Mouse (Mus musculus) heart, adult 2 months (tissue): ENCODE measurements at regions not wholly inside any gene's neighbourhood (a gene's known extent, or its start where the extent isn't known, plus 50 kb on each side); places are given as distances from the start of the nearest gene placed in this dataset.

Experiments used
- CTCF ChIP-seq: fragments of 200-600 bp; IDR thresholded peaks from 2 replicates; pipeline ENCODE4 v1.8.1; 2022; ENCODE audit warnings: antibody characterized with exemption, mild to moderate bottlenecking, moderate library complexity
- POLR2A ChIP-seq: fragments of 200-500 bp; IDR thresholded peaks from 2 replicates; pipeline ENCODE4 v1.6.1; 2011; ENCODE audit warnings: mild to moderate bottlenecking, low read depth, low read length, control low read depth; ENCODE audit not compliant: insufficient read depth

- TF ChIP-seq POLR2A (no peak), CTCF (no peak)
Measured at GRCm38 (mm10) chr12:118439626-118440025, 138.4 kb upstream of the Sp4 start.
